Mouse (Mus musculus) embryonic fibroblast, embryonic 13.5 days (primary cell): ENCODE measurements at regions not wholly inside any gene's neighbourhood (a gene's known extent, or its start where the extent isn't known, plus 50 kb on each side); places are given as distances from the start of the nearest gene placed in this dataset.

Experiments used
- CTCF ChIP-seq: IDR thresholded peaks from 2 replicates; pipeline ENCODE4 v1.5.1; 2011; ENCODE audit warnings: mild to moderate bottlenecking, control low read depth, low read length, moderate library complexity, borderline replicate concordance; ENCODE audit not compliant: insufficient read depth
- POLR2A ChIP-seq: IDR thresholded peaks from 2 replicates; pipeline ENCODE4 v1.6.1; 2011; ENCODE audit warnings: low read depth, mild to moderate bottlenecking, control low read depth, low read length, moderate library complexity

DNA sequence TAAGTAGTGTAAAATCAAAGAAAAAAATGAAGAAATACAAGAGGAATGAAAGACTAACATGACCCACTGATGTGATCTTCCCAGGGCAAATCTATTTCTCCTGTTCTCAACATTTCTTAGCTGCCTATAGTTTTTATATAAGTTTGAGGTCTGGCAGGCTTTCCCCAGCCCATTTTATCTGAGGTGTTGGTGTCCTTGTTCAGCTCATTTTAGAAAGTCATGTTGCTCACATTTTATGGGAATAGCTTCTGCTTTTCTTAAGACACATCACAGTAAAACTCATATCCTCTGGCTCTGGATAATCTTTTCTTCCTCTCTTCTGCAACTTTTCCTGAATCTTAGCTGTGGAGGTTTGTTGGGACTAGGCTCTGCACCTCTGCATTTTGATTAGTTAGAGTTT lies 650.2 kb downstream of the Efna5 start:
- no peak for TF ChIP-seq POLR2A
- no peak for TF ChIP-seq CTCF
